Mouse (Mus musculus) liver, embryonic 14.5 days (tissue): ENCODE measurements around the gene Fzd4.

ENCODE experiments used
- CTCF ChIP-seq: IDR thresholded peaks from 2 replicates; pipeline ENCODE4 v1.5.1; 2016; ENCODE audit warnings: antibody characterized with exemption, low read depth, control low read depth
- EP300 ChIP-seq: IDR thresholded peaks from 2 replicates; pipeline ENCODE4 v1.6.1; 2016; ENCODE audit warnings: antibody characterized with exemption, low read depth

GRCm38 (mm10) chr7:89412094-89412493 is 7.9 kb downstream of the Fzd4 start:
- TF ChIP-seq CTCF (no peak), EP300 (no peak)
